Mouse (Mus musculus) CH12.LX (cell line): ENCODE data around the gene Ceacam9.

Experiments used
- CTCF ChIP-seq, 2 experiments: IDR thresholded peaks in 1 of 2; conservative IDR thresholded peaks in 1 of 2; 2 replicates each; pipeline ENCODE4 v1.5.1; 2011 to 2012; ENCODE audit warnings: low read depth in 2 of 2, low read length in 2 of 2, improper control_type of control experiment in 1 of 2, inconsistent platforms in 1 of 2, mild to moderate bottlenecking in 1 of 2, moderate library complexity in 1 of 2
- HCFC1 ChIP-seq: IDR thresholded peaks from 2 replicates; pipeline ENCODE4 v1.6.1; 2012; ENCODE audit warnings: low read depth, mild to moderate bottlenecking, inconsistent platforms, low read length, improper control_type of control experiment
- MAFK ChIP-seq: IDR thresholded peaks from 2 replicates; pipeline ENCODE4 v1.6.1; 2011; ENCODE audit warnings: low read length, improper control_type of control experiment; ENCODE audit not compliant: insufficient replicate concordance
- MAX ChIP-seq: IDR thresholded peaks from 2 replicates; pipeline ENCODE4 v1.6.1; 2011; ENCODE audit warnings: low read length, improper control_type of control experiment
- MEF2A ChIP-seq: IDR thresholded peaks from 2 replicates; pipeline ENCODE4 v1.6.1; 2014; ENCODE audit warnings: low read depth, mild to moderate bottlenecking, inconsistent platforms, low read length, improper control_type of control experiment, borderline replicate concordance
- MYC ChIP-seq: IDR thresholded peaks from 2 replicates; pipeline ENCODE4 v1.6.1; 2011; ENCODE audit warnings: low read depth, mild to moderate bottlenecking, improper control_type of control experiment, low read length
- NELFE ChIP-seq: IDR thresholded peaks from 2 replicates; pipeline ENCODE4 v1.6.1; 2011; ENCODE audit warnings: low read depth, low read length, improper control_type of control experiment
- NRF1 ChIP-seq: IDR thresholded peaks from 2 replicates; pipeline ENCODE4 v1.6.1; 2014; ENCODE audit warnings: low read depth, mild to moderate bottlenecking, inconsistent platforms, low read length, improper control_type of control experiment, moderate library complexity
- POLR2A ChIP-seq: IDR thresholded peaks from 2 replicates; pipeline ENCODE4 v1.6.1; 2011; ENCODE audit warnings: low read depth, mild to moderate bottlenecking, improper control_type of control experiment, low read length
- POLR2AphosphoS2 ChIP-seq: IDR thresholded peaks from 2 replicates; pipeline ENCODE4 v1.6.1; 2011; ENCODE audit warnings: low read depth, low read length, improper control_type of control experiment
- SIN3A ChIP-seq: IDR thresholded peaks from 2 replicates; pipeline ENCODE4 v1.6.1; 2012; ENCODE audit warnings: low read length, improper control_type of control experiment, inconsistent platforms

DNA sequence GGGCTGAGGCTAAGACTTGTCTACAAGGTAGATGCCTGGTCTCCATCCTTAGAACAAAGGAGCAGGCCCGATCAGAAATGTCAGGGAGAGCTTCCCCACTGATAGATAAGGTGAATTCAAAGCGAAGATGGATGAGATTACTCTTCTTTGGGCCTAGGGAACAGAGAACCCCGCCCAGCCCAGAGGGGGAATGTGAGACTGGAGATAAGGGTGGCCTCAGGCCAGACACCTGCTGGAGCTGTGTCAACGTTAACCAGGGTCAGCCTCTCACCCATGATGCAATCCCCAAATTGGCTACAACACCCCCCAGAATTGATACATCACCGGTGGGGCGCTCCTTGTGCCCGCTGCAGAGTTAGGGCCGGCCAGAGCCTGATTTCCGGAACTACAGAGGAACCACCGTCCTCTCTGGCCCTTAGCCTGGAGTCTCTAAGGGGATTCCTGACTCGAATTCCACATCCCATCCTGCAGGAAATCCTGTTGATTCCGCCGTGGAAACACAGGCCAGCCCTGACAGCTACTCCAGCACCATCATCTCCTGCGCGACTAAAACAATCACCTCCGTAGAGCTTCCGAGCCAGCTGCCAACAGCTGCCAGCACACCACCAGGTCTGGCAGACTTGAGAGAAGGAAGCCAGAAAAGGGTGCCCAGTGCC lies 33.8 kb downstream of the Ceacam9 start:
- TF ChIP-seq POLR2A = no peak
- TF ChIP-seq MAX = no peak
- TF ChIP-seq NELFE = no peak
- TF ChIP-seq MEF2A = no peak
- no peak for TF ChIP-seq CTCF (conservative IDR thresholded peaks at IDR 0.05 in 1 of 2, IDR thresholded peaks at IDR 0.05 in 1 of 2; ENCODE audit: low read depth in 2 of 2, low read length in 2 of 2)
- no peak for TF ChIP-seq POLR2AphosphoS2
- no peak for TF ChIP-seq SIN3A
- no peak for TF ChIP-seq MAFK
- TF ChIP-seq MYC = no peak
- no peak for TF ChIP-seq HCFC1
- no peak for TF ChIP-seq NRF1
